Mouse (Mus musculus): ENCODE measurements around the gene Frmd5.

DNA sequence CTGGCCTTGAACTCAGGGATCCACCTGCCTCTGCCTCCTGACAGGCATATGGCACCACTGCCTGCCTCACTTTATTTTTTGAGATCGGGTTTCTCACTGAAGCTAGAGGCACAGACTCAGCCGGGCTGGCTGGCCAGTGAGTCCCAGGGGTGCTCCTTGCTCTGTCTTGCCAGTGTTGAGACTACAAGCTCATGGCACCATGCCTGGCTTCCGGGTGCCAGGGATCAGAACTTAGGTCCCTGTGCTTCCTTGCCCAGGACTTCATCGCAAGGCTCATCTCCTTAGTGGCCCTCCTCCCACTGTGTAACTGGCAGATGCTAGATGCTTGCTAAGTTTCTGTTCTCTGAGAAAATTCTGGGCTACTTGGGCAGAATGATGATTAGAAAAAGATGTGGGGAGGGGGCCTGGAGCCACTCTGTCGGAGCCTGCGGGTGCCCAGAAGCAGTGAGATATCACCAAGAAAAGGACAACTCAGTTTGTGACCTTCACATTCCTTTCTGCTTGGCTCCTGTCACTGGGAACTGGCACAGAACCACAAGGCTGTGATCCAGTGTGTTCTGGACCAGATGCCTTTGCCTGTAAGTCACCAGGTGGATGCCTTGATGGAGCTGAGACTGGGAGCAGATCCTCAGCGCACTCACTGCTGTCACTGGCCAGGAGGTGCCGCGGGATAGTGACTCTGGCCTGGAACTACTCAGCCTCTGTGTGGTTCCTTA lies 192.2 kb downstream of the Frmd5 start:
- no peak for TF ChIP-seq CTCF (IDR thresholded peaks at IDR 0.05; ENCODE audit: borderline replicate concordance, control insufficient read depth, extremely low read depth, insufficient read depth, low read length, poor library complexity)
- no peak for TF ChIP-seq POLR2A (IDR thresholded peaks at IDR 0.05; ENCODE audit: control insufficient read depth, extremely low read depth, insufficient read depth, low read length, poor library complexity)

All from thymus, adult 2 months (tissue).